Mouse (Mus musculus) limb, embryonic 14.5 days (tissue): ENCODE measurements around the gene Uqcc1. TPM values are rescaled to one million over a fixed set of nuclear protein-coding genes. Genes with fewer than 3 reads are reported as not detected.

Experiments
- ATAC-seq: fragments of 200-750 bp; cut with Nextera tagmentation; 2 replicates; pipeline ENCODE4 v1.8.0; 2017; ENCODE audit warnings: low read depth, moderate number of reproducible peaks, moderate TSS enrichment; ENCODE audit not compliant: low FRiP score
- DNase-seq: peaks from one replicate; pipeline ENCODE4 v3.0.0-alpha.2; 2015; ENCODE audit warnings: low spot score
- H3K27ac ChIP-seq: fragments of 300-500 bp; sonication (generic); replicated peaks from 2 replicates; pipeline ENCODE4 v1.5.1; 2014; ENCODE audit warnings: low read depth, mild to moderate bottlenecking, low read length, moderate library complexity, mixed read lengths
- H3K27me3 ChIP-seq: fragments of 300-500 bp; sonication (generic); 2 replicates; pipeline ENCODE4 v1.6.1; 2014; ENCODE audit warnings: low read length, mixed read lengths; ENCODE audit not compliant: control insufficient read depth, insufficient read depth
- H3K36me3 ChIP-seq: fragments of 300-500 bp; sonication (generic); 2 replicates; pipeline ENCODE4 v1.6.1; 2014; ENCODE audit warnings: mild to moderate bottlenecking, low read length, moderate library complexity, mixed read lengths; ENCODE audit not compliant: control insufficient read depth, insufficient read depth
- H3K4me1 ChIP-seq: fragments of 300-500 bp; sonication (generic); 2 replicates; pipeline ENCODE4 v1.6.1; 2014; ENCODE audit warnings: antibody characterized with exemption, low read length, mixed read lengths; ENCODE audit not compliant: control insufficient read depth, insufficient read depth
- H3K4me2 ChIP-seq: fragments of 300-500 bp; sonication (generic); replicated peaks from 2 replicates; pipeline ENCODE4 v1.6.1; 2014; ENCODE audit warnings: low read depth, mild to moderate bottlenecking, low read length, moderate library complexity; ENCODE audit not compliant: severe bottlenecking
- H3K4me3 ChIP-seq: fragments of 300-500 bp; sonication (generic); replicated peaks from 2 replicates; pipeline ENCODE4 v1.5.1; 2014; ENCODE audit warnings: low read length
- H3K9ac ChIP-seq: fragments of 300-500 bp; sonication (generic); 2 replicates; pipeline ENCODE4 v1.6.1; 2014; ENCODE audit warnings: mild to moderate bottlenecking, low read depth, low read length, moderate library complexity; ENCODE audit not compliant: severe bottlenecking
- H3K9me3 ChIP-seq: fragments of 300-500 bp; sonication (generic); 2 replicates; pipeline ENCODE4 v1.6.1; 2016; ENCODE audit warnings: low read length; ENCODE audit not compliant: control insufficient read depth
- POLR2A ChIP-seq: fragments of 200-500 bp; IDR thresholded peaks from 2 replicates; pipeline ENCODE4 v1.8.0; 2012; ENCODE audit warnings: inconsistent platforms, mild to moderate bottlenecking, moderate library complexity, borderline replicate concordance; ENCODE audit not compliant: insufficient read depth, insufficient read length; ENCODE audit errors: extremely low read depth
- WGBS: fragments of 180-500 bp; shearing (Covaris S2); extraction: QIAGEN DNeasy Blood & Tissue Kit; methylation state at CpG from one replicate; pipeline ENCODE4 v1.1.7; 2014; 5-methylcytosine and 5-hydroxymethylcytosine counted together
- polyA plus RNA-seq, 2 experiments: library from polyadenylated mRNA; depleted of rRNA in 1 of 2; stranded (reverse) in 1 of 2; unstranded in 1 of 2; fragments of >200 nt; fragmentation: Nextera tagmentation in 1 of 2; extraction: Ambion mirVana in 1 of 2; gene quantifications; 2 replicates each; pipeline versions ENCODE4 v1.2.1 to v1.2.3; 2012 to 2014

The Uqcc1 gene
- polyA plus RNA-seq, 2 experiments: 42.1 to 58.5 TPM

GRCm38 (mm10) chr2:155947390-155948002 is 17.4 kb upstream of the Uqcc1 start:
- ATAC-seq: no peak
- TF ChIP-seq POLR2A: no peak
- WGBS: 57% methylated on average over 5 of the region's 5 CpGs
- H3K4me1 ChIP-seq: peaks cover 36% of the 10 kb centered on the region
- no peaks in the 10 kb centered on the region for H3K27me3 ChIP-seq
- no peak overlapping the region for H3K9ac ChIP-seq
- H3K4me3 ChIP-seq: no peak overlapping the region
- no peaks in the 10 kb centered on the region for H3K9me3 ChIP-seq
- no peak for DNase-seq
- no peak overlapping the region for H3K27ac ChIP-seq
- no peaks in the 10 kb centered on the region for H3K36me3 ChIP-seq
- H3K4me2 ChIP-seq: no peak overlapping the region

- WGBS: 35% methylated on average over 4 of the region's 4 CpGs
- H3K4me2 ChIP-seq: no peak overlapping the region
- no peak for TF ChIP-seq POLR2A
- no peak overlapping the region for H3K27ac ChIP-seq
- DNase-seq (no peak), ATAC-seq (no peak)
- H3K9me3 ChIP-seq: no peaks in the 10 kb centered on the region
- peaks cover 46% of the 10 kb centered on the region for H3K4me1 ChIP-seq
- H3K27me3 ChIP-seq: no peaks in the 10 kb centered on the region
- H3K4me3 ChIP-seq: no peak overlapping the region
- H3K9ac ChIP-seq: no peak overlapping the region
- H3K36me3 ChIP-seq: peaks cover 3% of the 10 kb centered on the region; the same call in 1 of the 2 replicates
Observed at GRCm38 (mm10) chr2:155946499-155946898, 16.4 kb upstream of the Uqcc1 start.

DNA sequence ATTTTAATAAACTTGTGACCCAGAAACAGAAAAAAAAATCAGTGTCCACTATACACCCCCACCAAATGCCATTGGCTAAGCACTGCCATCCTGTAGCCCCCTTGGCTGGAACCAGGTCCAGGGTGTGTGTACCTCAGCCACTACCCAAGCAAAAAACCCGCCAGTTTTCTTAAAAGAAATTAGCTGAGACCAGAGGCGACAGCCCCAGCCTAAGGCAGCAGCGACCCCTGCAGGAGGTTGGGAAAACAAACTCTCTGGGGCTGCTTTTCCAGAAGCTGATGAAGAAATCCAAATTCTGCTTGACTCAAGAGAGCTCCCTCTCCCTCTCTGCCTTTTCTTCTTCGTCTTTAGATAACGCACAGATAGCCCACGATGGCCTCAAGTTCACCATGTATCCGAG is 16.0 kb upstream of the Uqcc1 start:
- Histone ChIP-seq H3K9me3 (no peaks in the 10 kb centered on the region), H3K4me1 (peaks cover 49% of the 10 kb centered on the region), H3K4me3 (no peak overlapping the region), H3K4me2 (no peak overlapping the region), H3K36me3 (peaks cover 7% of the 10 kb centered on the region; the same call in 1 of the 2 replicates), H3K27ac (no peak overlapping the region), H3K27me3 (no peaks in the 10 kb centered on the region), H3K9ac (no peak overlapping the region)
- TF ChIP-seq POLR2A: no peak
- no peak for ATAC-seq
- DNase-seq: peak; percentile 82
- WGBS: 2% methylated on average over 7 of the region's 7 CpGs

DNA sequence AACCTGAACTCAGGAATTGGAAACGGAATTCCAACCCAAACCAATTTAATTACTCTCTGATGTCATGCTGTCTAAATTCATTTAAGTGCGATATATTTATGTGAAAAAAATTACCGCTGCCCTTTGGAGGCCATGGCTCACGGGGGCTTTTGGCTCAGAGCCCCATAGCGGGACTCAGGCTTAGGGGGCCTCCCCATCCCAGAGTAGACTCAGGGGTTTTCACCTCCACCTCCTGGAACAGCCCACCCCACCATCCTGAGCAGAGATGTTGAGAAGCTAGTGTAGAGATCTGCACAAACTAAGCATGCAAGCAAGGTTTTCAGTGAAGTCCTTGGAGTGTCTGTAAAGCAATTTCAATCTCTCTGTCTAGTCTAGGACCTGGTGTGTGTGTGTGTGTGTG is 15.5 kb upstream of the Uqcc1 start:
- Histone ChIP-seq H3K36me3 (peaks cover 12% of the 10 kb centered on the region; the same call in 1 of the 2 replicates), H3K27ac (peak overlapping the region; percentile 48; the same call in 1 of the 2 replicates), H3K4me2 (peak overlapping the region; percentile 55), H3K9ac (no peak overlapping the region), H3K9me3 (no peaks in the 10 kb centered on the region), H3K27me3 (no peaks in the 10 kb centered on the region), H3K4me3 (peak overlapping the region; percentile 44), H3K4me1 (peaks cover 49% of the 10 kb centered on the region)
- ATAC-seq (peak; percentile 39; the same call in 1 of the 2 replicates), DNase-seq (no peak)
- TF ChIP-seq POLR2A: no peak
- WGBS: 28% methylated on average over 5 of the region's 5 CpGs

GRCm38 (mm10) chr2:155945124-155945523 is 15.0 kb upstream of the Uqcc1 start, which contains the start of gene Gdf5:
Gene Gdf5, minus strand, starts transcription at chr2:155945367.
- DNase-seq: peak; percentile 75
- Histone ChIP-seq H3K27ac (peak within 1 kb of the TSS; percentile 89), H3K4me3 (peak within 1 kb of the TSS; percentile 44), H3K9ac (peak within 1 kb of the TSS; percentile 64), H3K4me2 (peak within 1 kb of the TSS; percentile 55), H3K36me3 (peaks cover 12% of the 10 kb centered on the region; the same call in 1 of the 2 replicates), H3K9me3 (no peaks in the 10 kb centered on the region), H3K4me1 (peaks cover 49% of the 10 kb centered on the region), H3K27me3 (no peaks in the 10 kb centered on the region)
- ATAC-seq: peak; percentile 52; the same call in 1 of the 2 replicates
- TF ChIP-seq POLR2A: peak; percentile 69; the same call in 1 of the 2 replicates
- 12% methylated on average over 12 of the region's 13 CpGs for WGBS
